Mouse (Mus musculus): ENCODE measurements around the gene Lrrc63.
A peak's percentile ranks its signal among the peaks of the same experiment; 100 is the strongest.

Gene Lrrc63

DNA sequence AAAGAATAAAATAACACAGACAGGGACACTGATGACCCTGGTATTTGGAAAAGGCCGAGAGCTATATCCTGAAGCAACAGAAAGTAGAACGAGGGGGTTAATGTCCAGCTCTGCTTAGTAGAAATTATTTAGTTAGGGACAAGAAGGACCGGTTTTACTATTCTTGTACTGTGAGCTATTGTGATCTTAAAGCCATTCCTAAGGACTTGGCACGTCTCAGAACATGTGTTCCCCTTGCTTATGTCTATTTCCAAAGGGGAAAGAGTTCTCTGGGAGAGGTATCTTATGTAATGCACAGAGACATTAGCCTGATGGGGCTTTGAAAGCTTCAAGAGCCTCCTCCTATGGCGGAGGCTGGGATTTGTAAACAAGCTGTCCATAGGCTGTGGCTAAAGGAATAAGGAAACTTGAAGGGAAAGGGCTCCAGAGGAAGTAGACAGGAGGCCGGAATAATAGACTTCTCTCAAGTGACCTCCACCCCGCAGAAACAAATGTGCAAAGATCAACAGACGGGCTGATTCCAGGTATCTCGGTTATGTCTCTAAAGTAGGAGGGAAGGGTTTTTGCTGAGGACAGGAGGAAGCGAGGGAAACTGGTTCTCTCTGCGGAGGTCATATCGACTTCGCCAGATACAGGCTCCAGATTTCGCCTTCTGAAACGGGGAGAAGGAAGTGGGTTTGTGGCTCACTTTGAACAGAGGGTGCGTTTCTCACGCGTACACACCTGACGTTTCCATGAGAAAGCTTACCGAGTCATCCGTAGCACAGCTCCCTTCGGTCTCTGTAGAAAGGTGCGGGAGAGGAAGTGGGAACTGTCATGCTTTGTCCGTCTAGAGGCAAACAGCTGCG is 5.7 kb upstream of the Lrrc63 start:
- DNase-seq: no peak

DNA sequence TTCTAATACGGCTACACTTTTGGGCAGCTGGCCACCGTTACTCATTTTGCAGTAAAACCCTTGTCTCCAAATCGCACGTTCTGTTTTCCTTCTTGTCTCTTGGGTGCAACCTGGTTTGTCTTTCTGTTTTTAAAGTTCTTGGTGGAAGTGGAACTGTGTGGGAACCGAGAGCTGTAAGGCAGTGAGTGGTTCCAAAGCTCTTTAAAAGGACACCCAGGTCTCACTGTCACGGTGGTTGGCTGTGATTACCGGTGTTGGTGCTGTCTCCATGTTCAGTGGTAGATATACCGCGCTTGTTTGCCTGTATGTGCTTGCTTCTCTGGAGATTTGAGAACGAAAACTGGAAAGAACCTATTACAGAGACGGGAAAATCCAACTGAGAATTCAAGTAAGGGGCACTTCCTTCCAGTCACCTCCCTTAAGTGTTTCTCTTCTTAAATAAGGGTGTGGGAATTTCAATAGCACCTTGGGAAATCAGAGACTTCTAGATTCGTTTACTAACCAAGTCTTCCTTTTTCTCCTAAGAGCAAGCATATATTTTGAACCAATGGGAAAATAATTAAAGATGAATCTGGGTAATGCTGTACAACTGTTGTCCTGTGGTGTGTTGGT is 749 bp upstream of the Lrrc63 start:
- DNase-seq: no peak

DNA sequence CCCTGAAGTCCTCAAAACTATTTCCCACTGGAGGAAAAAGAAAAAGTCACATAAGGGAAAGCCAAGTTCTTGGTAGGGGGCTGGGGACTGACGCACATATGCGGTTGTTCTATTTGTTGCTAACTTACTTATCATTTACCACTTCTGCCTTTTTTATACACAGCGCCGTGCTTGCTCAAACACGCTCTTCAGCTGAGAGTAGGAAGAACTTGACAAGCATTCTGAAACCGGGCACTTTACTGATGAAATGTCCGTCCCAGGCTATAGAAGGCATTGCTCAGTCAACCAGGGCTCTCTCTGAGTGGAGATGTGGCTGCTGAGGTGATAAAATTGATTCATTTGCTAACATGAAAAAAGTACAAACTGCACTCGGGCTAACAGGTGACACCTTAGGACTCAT is 9.0 kb downstream of the Lrrc63 start:
- no peak for DNase-seq

DNA sequence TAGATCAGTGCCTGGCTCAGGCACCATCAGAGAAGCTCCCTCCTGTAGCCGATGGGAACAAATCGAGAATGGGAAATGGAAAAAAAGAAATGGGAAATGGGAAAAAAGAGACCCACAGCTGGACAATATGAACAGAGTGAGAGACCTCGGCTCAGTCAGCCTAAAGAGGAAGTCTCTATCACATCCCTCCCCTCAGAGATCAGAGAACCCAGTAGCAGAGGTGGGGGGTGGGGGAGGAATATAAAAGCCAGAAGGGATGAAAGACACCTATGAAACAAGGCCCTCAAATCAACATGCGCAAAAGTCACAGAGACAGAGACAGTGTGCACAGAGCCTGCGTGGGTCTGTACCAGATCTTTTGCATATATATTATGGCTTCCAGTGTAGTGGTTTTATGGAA is 27.7 kb downstream of the Lrrc63 start:
- DNase-seq: no peak

DNA sequence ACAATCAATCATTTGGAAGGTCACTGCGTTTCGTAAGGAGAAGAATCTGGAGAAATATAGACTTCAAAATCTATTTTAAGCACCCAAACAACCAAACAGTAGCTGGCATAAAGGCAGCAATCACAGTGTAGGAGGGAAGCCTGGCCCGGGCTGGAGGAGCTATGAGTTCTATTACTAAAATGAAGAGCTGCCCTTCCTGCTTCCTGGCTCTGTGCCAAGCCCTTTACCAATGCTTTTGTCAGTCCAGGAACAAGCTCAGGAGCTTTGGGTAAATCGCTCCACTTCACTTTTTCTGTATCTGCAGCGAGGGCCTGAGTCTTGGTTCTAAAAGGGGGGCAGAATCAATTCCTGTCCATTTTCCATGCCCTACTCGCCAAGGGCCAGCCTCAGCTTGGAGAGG is 52.7 kb downstream of the Lrrc63 start:
- DNase-seq: peak; percentile 42 to 57

DNA sequence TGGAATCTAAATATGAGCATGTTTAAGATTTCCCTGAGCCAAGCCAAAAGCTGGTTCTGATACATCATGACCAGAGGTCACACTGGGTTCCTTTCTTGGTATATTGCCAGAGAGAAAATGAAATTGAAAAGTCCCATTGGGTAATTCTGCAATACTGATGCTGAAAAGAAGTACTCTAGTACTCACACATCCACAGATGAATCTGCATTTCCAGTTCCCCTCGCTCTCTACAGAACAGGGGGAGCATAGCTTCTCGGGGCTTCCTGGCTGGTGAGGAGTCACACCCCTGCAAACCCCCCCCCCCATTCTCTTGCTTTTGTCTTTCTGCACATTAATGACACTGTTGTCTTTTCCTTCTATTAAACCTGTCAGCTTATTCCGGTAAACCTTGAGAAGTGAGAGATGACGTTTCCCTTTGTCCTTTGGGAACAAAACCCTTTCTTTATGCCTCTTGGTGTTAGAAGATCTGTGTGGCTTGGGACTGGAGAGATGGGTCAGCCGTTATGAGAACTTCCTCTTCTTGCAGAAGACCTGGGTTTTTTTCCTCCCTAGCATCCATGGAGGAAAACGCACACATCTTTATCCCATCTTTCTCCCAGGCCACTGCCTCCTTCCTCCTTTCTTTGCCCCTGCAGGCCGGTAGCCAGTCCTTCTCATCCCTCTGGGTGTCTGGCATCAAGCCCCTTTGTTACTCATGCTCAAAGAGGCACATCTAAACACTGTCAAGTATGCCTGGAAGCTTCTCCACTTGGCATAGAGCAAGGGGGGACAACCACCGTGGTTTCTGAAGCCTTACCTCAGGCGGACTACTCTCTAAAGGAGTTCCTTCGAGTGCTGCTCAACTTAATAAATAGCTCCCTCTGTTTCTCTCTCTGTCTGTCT is 55.1 kb downstream of the Lrrc63 start:
- DNase-seq: peak in 1 of 2 experiments; percentile 12

DNA sequence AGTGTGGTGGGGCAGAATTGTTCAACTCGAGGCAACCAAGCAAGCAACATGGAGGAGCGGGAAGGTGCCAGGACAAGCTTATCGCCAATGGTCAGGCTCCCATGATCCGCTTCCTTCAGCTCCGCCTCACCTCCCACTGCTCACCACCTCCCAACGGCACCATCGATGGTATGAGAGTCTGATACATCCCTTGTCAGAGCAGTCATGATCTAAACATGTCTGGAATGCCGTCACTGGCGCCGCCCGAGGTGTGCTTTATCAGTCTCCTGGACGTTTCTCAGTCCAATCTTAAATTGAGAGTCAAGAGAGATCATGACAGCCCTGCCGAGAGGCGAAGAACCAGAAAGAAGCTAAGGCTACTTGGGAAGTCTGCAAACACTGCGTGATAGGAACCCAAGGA is 59.6 kb downstream of the Lrrc63 start:
- no peak for DNase-seq

DNA sequence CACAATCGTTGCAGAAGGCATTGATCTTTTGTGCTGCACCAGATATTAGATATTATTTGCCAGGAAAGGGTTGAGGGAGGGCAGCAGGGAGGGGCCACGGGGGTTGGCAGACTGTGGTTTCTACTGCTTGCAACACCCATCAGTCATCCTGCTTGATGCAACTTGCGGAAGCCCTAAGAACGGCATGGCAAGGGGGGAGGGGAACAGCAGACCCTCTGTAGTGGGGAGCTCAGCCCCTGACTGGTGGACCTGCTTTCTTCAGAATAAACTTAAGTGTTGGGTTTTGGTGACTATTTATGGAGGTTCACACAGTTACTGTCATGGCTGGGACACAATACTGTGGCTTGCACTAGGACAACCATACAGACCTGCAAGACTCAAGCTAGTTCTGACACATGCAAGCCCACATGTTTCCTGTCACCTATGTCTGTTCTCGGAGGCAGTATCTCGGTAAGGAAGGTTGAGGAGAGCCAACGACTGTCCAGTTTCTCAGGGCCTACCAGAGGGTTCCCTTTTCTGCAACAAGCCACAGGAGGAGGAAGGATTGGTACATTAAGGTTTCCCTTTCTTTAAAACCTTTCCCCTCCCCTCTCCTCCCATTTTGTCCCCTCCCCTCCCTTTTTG is 61.2 kb downstream of the Lrrc63 start:
- no peak for DNase-seq

DNA sequence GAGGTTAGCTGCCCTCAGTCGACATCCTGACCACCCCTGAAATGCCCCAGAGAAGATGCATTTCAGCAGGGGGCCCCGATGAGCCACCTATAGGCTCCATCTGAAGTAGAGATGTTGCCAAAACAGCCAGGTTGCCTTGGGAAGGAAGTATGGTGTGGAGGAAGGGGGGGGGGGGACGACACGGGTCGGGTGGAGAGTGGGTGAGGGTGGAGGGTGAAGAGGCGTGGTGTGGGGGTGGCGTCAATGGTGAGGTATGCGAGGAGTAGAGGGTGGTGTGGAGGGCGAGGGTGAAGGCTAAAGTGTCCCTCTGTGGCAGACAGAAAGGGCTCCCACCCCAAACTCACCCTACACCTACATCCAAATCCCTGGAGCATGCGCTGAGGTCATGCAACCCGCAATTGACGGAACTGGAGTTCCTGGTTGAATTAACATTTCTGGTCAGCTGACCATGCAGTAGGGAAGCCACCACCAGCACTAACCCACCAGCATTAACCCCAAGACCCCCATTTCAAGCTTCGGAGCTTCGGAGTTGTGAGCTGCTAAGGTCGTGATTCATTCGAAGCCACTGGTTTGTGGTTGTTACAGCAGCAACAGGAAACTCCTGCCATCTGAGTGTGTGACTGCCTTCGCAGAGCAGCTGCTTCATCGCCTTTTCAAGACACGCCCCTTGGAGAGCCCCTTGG is 62.1 kb downstream of the Lrrc63 start:
- no peak for DNase-seq

DNA sequence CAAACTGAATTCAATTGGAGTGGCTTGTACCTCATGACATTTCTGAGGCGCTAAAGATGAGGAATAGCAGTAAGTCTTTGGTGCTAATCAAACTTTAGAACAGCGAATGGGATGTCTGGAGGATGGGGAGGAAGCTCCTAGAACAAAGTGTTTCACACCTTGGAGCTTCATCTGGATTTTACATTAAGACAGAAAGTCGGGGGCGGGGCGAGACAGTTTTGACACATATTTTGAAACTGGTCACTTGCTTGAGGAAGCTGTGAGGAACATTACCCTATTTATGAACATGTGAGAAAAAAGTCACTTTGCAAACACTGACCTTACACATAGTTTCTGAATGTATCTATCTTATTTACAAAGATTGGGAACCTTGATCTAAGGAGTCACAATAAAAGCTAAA is 65.5 kb downstream of the Lrrc63 start:
- no peak for DNase-seq

DNA sequence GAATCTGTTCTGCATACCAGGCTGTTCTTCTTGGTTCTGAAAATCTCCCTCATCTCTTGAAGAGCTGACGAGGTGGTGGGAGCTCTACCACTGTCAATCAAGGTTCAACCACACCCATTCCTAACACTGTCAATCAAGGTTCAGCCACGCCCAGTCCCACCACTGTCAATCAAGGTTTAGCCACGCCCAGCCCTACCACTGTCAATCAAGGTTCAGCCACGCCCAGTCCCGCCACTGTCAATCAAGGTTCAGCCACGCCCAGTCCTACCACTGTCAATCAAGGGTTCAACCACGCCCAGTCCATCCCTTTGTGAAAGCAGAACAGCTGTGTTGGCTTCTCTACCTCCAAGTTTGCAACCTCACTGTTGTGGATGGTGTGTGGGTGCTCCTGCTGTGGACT is 66.2 kb downstream of the Lrrc63 start:
- no peak for DNase-seq

DNA sequence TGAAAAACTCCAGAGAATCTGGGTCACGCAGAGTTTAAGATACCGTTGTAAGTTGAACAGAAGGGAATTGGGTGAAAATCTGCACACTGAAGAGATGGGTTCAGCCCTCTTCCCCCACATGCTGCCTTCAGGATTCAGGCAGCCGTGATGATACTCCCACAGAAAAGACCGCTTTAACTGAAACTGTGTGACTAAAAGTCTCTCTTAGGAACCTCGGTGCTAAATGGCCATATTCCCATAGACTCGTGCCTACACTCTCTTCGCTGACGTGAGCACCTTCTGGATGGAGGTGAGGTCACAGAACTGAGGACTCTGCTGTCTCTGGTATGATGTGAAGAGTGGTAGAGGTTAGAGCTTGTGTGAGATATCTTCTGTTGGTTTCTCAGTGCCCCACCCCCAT is 66.7 kb downstream of the Lrrc63 start:
- no peak for DNase-seq

DNA sequence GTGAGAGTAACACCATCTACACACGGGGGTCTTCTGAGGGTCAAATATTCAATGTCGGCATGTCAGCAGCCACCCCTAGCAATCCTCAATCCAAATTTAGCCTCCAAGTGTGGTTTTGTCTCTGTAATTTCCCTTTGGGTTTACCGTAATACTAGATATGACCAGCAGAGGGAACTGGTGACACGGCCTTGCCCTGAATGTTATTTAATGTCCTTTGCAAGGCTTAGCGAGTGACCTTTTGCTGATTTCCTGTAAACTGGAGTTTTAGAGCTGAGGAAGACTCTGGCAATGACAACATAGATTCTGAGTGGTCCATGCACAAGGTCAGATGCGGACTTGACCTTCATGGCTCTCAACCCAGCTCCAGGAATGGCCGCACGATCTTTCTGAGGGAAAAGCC is 70.1 kb downstream of the Lrrc63 start:
- DNase-seq: peak; percentile 45 to 56

DNA sequence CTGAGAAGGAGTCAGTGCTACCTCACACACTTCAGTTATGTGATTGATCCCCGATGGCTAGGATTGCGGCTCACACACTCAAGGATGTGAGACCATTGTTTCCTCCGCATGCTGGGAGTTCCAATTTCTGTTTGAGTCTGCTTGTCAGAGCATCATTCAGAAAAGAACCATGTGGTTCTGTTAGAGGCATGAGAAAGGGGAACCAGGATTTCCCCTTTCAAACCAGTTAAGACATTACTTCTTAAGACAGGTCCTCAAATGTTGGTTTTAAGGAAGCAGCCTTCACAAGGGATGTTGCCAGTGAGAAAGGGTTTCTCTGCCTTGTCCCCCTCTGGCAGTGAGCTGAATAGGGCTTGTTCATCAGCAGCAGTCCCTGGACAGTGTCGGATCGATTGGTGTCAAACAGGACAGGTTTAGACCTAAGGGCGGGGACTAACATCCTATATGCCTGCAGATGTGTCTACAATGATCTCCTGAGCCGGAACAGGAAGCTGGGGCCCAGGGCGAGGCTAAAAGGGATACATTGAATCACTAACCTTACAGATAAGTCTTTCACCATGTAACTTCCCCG is 73.7 kb downstream of the Lrrc63 start:
- DNase-seq: no peak

DNA sequence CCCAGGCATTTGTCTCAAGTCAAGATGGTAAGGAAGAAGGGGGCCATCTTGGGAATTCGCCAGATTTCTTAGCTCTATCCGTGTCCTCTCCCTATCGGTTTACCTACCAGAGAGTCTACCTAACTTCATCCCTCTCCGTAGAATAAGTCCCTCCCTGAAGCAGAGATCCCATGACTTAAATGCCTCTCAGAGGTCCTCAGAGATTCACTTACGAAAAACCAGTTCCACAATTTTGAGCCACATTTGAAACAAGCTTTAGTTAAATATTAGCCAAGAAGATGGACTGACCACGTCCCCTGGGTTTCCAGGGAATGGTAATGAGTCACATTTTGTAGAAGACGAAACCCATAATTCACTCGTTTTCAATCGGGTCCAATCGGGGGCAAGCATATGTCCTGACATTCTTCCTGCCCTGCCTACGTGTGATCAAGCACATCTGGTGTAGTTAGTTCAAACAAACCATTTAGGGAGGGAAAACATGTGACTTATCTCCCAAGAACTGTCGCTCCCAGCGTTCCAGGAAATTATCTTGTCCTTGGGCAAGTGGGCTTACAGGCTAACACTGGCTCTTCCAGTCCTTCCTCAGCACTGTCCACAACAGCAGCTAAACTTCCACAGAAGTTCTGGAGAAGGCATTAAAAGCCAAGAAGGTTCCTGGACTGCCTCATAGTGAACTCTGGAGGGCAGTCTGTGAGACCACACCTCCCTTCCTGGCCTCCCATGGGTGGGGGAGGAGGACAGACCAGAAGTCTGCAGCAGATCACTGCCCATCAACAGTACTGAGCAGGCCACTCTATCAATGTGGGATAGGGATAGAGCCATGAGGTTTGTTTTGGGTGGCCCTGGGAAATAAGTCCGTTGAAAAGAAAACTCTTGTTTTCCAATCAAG is 76.0 kb downstream of the Lrrc63 start:
- DNase-seq: no peak

DNA sequence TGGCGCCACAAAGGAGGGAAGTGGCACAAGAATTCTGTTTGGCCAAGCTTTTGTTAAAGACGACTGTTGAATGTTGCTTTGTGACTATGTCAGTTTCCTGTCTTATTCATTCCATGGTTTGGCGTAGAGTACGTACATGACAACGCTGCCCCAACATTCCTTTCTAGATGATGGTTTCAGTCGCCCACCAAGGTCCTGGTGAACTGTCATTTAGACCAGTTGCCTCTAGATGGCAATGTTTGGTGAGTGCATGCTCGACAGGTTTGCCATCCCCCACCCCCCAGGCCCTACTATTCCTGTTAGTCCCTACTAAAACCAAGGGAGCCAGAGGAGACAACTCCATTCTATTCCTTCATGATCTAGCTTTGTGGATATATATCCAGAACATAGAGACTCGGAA is 78.2 kb downstream of the Lrrc63 start:
- DNase-seq: no peak

DNA sequence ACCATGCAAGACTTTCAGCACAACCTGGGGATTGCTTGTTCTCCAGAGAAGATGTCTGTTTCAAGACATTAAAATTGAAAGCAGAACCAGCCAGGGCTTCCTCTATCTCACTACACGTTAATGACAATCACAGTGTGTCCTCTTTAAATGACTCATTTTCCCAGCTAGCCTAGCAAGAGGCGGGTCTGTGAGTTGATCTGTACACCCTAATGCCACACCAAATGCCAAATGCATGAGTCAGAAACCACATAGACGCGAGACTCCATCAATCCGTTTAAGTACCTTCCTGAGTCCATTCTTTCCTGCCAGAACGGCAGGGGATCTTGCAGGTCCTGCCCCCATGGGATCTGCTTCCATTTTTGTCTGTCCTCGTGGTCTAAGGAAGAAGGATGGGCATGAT is 85.5 kb downstream of the Lrrc63 start:
- DNase-seq: no peak

DNA sequence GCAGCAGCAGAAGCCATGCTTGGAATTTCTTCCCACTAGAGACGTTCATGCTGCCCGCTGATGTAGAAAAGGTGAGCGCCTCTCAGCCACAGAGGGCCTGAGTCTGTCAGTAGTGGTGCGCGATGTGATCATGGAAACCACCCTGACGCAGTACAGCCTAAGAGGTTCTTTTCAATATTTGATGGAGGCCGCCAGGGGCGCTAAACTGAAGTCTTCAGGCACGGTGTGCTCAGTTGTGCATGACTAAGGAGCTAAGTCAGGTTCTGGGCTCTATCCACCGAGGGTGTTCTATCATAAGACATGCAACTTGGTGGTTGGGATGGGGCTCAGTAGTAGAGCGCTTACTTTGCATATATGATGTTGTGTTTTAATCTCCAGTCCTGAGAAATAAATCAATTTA is 95.2 kb downstream of the Lrrc63 start:
- DNase-seq: no peak

Measured in cerebellum, postnatal 14 days (tissue).